Comparison of ENCODE assay signal across 14 mouse cellular contexts in genomic region chr8:79103923-79104580, GRCm38 (mm10).
DNase-seq lines count a peak whose midpoint lies in the region; ATAC-seq and TF ChIP-seq lines count a peak whose summit lies in the region.
"Had no signal": no experiment of that assay in that cellular context is flagged by ENCODE, and none has a peak within 500 bp of the region (broad histone marks: within the 10 kb centered on the region; RNA-seq: fewer than 3 reads in every experiment).

No protein-coding gene starts in this region.

- H3K4me3 ChIP-seq in kidney, adult 2 months (ENCODE audit: insufficient read depth, low read depth, low read length) = no peak overlapping the region
- H3K4me3 ChIP-seq in neural tube, embryonic 15.5 days (replicated peaks) = no peak overlapping the region
- H3K4me3 ChIP-seq in intestine, postnatal 0 days (ENCODE audit: low read depth, low read length) = no peak overlapping the region
- H3K4me3 ChIP-seq: forebrain, embryonic 10.5 days; left cerebral cortex, adult 2 months had no signal

- peak; percentile 59 for DNase-seq in kidney, adult 2 months
- no peak for DNase-seq in kidney, postnatal 14 days
- no peak for DNase-seq in neural tube, embryonic 10.5 days (ENCODE audit: extremely low spot score, low spot score)
- no peak for DNase-seq in retina, embryonic 14.5 days (ENCODE audit: low spot score)
- DNase-seq in layer of hippocampus, adult 8-10 months (ENCODE audit: low spot score in 2 of 2) = no peak
- DNase-seq: adrenal gland, postnatal 25 days; cerebellum, adult 11 months had no signal

- no peak for TF ChIP-seq POLR2A in kidney, adult 2 months (IDR thresholded peaks at IDR 0.05; ENCODE audit: low read depth, low read length)

- no peak for TF ChIP-seq CTCF in kidney, adult 2 months (conservative IDR thresholded peaks at IDR 0.05; ENCODE audit: insufficient read depth, insufficient read length, low read depth, low read length)
- 0 out of 2 replicates have a peak, but pooled peaks have one; percentile 13 for TF ChIP-seq CTCF in intestine, postnatal 0 days (IDR thresholded peaks at IDR 0.05; ENCODE audit: low read depth)

- peaks cover 16% of the 10 kb centered on the region for H3K4me1 ChIP-seq in kidney, adult 2 months (ENCODE audit: control insufficient read depth, insufficient read depth, low read length)
- H3K4me1 ChIP-seq in neural tube, embryonic 15.5 days = peaks cover 22% of the 10 kb centered on the region
- peaks cover 20% of the 10 kb centered on the region for H3K4me1 ChIP-seq in intestine, postnatal 0 days (replicated peaks; ENCODE audit: control insufficient read depth, insufficient read depth, low read length)

- H3K9me3 ChIP-seq in neural tube, embryonic 15.5 days (replicated peaks) = no peaks in the 10 kb centered on the region
- no peaks in the 10 kb centered on the region for H3K9me3 ChIP-seq in intestine, postnatal 0 days (ENCODE audit: control insufficient read depth)
- H3K9me3 ChIP-seq: forebrain, embryonic 10.5 days had no signal

- H3K4me2 ChIP-seq in neural tube, embryonic 15.5 days = no peak overlapping the region
- H3K4me2 ChIP-seq in intestine, postnatal 0 days (replicated peaks; ENCODE audit: low read depth) = peak overlapping the region; percentile 48

- H3K36me3 ChIP-seq in kidney, adult 2 months (ENCODE audit: control insufficient read depth, insufficient read depth, low read length) = no peaks in the 10 kb centered on the region
- H3K36me3 ChIP-seq in neural tube, embryonic 15.5 days = no peaks in the 10 kb centered on the region
- H3K36me3 ChIP-seq in intestine, postnatal 0 days (ENCODE audit: control insufficient read depth, insufficient read depth) = peaks cover 11% of the 10 kb centered on the region

- no peak overlapping the region for H3K9ac ChIP-seq in neural tube, embryonic 15.5 days (replicated peaks)
- H3K9ac ChIP-seq in intestine, postnatal 0 days (ENCODE audit: low read depth, low read length) = peak overlapping the region; percentile 13; the same call in 1 of the 2 replicates
- H3K9ac ChIP-seq: liver, embryonic 14.5 days had no signal

- WGBS in kidney, adult 2 months = 37% methylated on average over 9 of the region's 9 CpGs
- WGBS in neural tube, embryonic 15.5 days = 62% methylated on average over 9 of the region's 9 CpGs
- 27% methylated on average over 9 of the region's 9 CpGs for WGBS in intestine, postnatal 0 days

- peak overlapping the region; percentile 41 for H3K27ac ChIP-seq in kidney, adult 2 months (ENCODE audit: insufficient read depth, low read depth, low read length)
- H3K27ac ChIP-seq in neural tube, embryonic 15.5 days (replicated peaks) = no peak overlapping the region
- H3K27ac ChIP-seq in intestine, postnatal 0 days (ENCODE audit: low read depth, low read length) = peak overlapping the region; percentile 82
- H3K27ac ChIP-seq: left cerebral cortex, adult 2 months; liver, embryonic 14.5 days; macrophage had no signal

- no peaks in the 10 kb centered on the region for H3K27me3 ChIP-seq in kidney, adult 2 months (replicated peaks; ENCODE audit: control insufficient read depth, insufficient read depth, low read length)
- no peaks in the 10 kb centered on the region for H3K27me3 ChIP-seq in neural tube, embryonic 15.5 days (replicated peaks)
- no peaks in the 10 kb centered on the region for H3K27me3 ChIP-seq in intestine, postnatal 0 days (replicated peaks; ENCODE audit: control insufficient read depth, insufficient read depth, low read length)
- H3K27me3 ChIP-seq: CH12.LX had no signal

- ATAC-seq in neural tube, embryonic 15.5 days (ENCODE audit: low FRiP score) = 0 out of 2 replicates have a peak, but pooled peaks have one; percentile 48
- ATAC-seq in intestine, postnatal 0 days = peak; percentile 89
